Mouse (Mus musculus) urinary bladder, postnatal 4 days (tissue): ENCODE results near the gene Olfr1412.
A peak's percentile ranks its signal among the peaks of the same experiment; 100 is the strongest.

Experiments used
- DNase-seq, 2 experiments: peaks; one replicate each; pipeline ENCODE4 v3.0.0; 2021 to 2022; ENCODE audit warnings: low spot score in 2 of 2

The Olfr1412 gene

GRCm38 (mm10) chr1:92585479-92585878 lies at the start of gene Olfr1412:
Gene Olfr1412 (plus strand): TSS chr1:92585779.
- no peak for DNase-seq

GRCm38 (mm10) chr1:92536972-92537371 lies 48.6 kb upstream of the Olfr1412 start:
- no peak for DNase-seq

GRCm38 (mm10) chr1:92539071-92539470 lies 46.5 kb upstream of the Olfr1412 start:
- DNase-seq = no peak

GRCm38 (mm10) chr1:92545929-92546328 lies 39.6 kb upstream of the Olfr1412 start:
- DNase-seq = no peak

GRCm38 (mm10) chr1:92571022-92571421 lies 14.6 kb upstream of the Olfr1412 start, which contains the start of gene Olfr1413:
Gene Olfr1413 (plus strand): TSS chr1:92571322.
- DNase-seq = no peak

GRCm38 (mm10) chr1:92594111-92594510 lies 8.5 kb downstream of the Olfr1412 start, which contains the start of gene Olfr1411:
Gene Olfr1411 (plus strand): TSS chr1:92594411.
- DNase-seq = no peak

GRCm38 (mm10) chr1:92596019-92596418 lies 10.4 kb downstream of the Olfr1412 start:
- DNase-seq = no peak

- no peak for DNase-seq
Measured at GRCm38 (mm10) chr1:92605482-92605881, 19.9 kb downstream of the Olfr1412 start, which contains the start of gene Olfr1410. Gene Olfr1410 (plus strand): TSS chr1:92605782.

- DNase-seq = no peak
Measured at GRCm38 (mm10) chr1:92607711-92608110, 22.1 kb downstream of the Olfr1412 start.

GRCm38 (mm10) chr1:92611008-92611407 lies 25.4 kb downstream of the Olfr1412 start:
- no peak for DNase-seq

- DNase-seq = no peak
Measured at GRCm38 (mm10) chr1:92613175-92613574, 27.6 kb downstream of the Olfr1412 start.

- no peak for DNase-seq
Measured at GRCm38 (mm10) chr1:92614516-92614915, 28.9 kb downstream of the Olfr1412 start.

- DNase-seq = no peak
Measured at GRCm38 (mm10) chr1:92616046-92616445, 30.5 kb downstream of the Olfr1412 start.

GRCm38 (mm10) chr1:92617488-92617887 lies 31.9 kb downstream of the Olfr1412 start, which contains the start of gene Olfr12:
Gene Olfr12 (plus strand): TSS chr1:92617788.
- DNase-seq = no peak

GRCm38 (mm10) chr1:92618360-92618759 lies 32.8 kb downstream of the Olfr1412 start:
- DNase-seq = peak in 1 of 2 experiments; percentile 41

GRCm38 (mm10) chr1:92628227-92628626 lies 42.6 kb downstream of the Olfr1412 start:
- DNase-seq = no peak

GRCm38 (mm10) chr1:92632196-92632595 lies 46.6 kb downstream of the Olfr1412 start:
- DNase-seq = peak in 1 of 2 experiments; percentile 54

- peak in 1 of 2 experiments; percentile 17 for DNase-seq
Measured at GRCm38 (mm10) chr1:92632948-92633347, 47.4 kb downstream of the Olfr1412 start.

GRCm38 (mm10) chr1:92633726-92634125 lies 48.1 kb downstream of the Olfr1412 start:
- DNase-seq = peak in 1 of 2 experiments; percentile 43

GRCm38 (mm10) chr1:92634569-92634968 lies 49.0 kb downstream of the Olfr1412 start:
- DNase-seq = peak in 1 of 2 experiments; percentile 19

- DNase-seq = peak in 1 of 2 experiments; percentile 51
Measured at GRCm38 (mm10) chr1:92634976-92635599, 49.5 kb downstream of the Olfr1412 start.

GRCm38 (mm10) chr1:92636015-92636414 lies 50.4 kb downstream of the Olfr1412 start:
- peak in 1 of 2 experiments; percentile 50 for DNase-seq

GRCm38 (mm10) chr1:92636676-92637075 lies 51.1 kb downstream of the Olfr1412 start:
- DNase-seq = peak in 1 of 2 experiments; percentile 56
